Mouse (Mus musculus) heart, postnatal 25 days (tissue): ENCODE results near the gene Hcar1. TPM values are rescaled to one million over a fixed set of nuclear protein-coding genes. Genes with fewer than 3 reads are reported as not detected.
A peak's percentile ranks its signal among the peaks of the same experiment; 100 is the strongest.

Experiments used
- DNase-seq: peaks from one replicate; pipeline ENCODE4 v3.0.0; 2022; ENCODE audit warnings: low spot score
- intact Hi-C: fragments of 180-260 bp; cut with DNase I; formaldehyde crosslinking; loops from one replicate; pipeline ENCODE4 v1.15.1; 2025
- total RNA-seq, 2 experiments: library from RNA; stranded (reverse); gene quantifications; 2 replicates each; pipeline ENCODE4 v1.2.3; 2021

Gene Hcar1
- total RNA-seq, 2 experiments from 2014 or later = 0.49 to 0.81 TPM

DNA sequence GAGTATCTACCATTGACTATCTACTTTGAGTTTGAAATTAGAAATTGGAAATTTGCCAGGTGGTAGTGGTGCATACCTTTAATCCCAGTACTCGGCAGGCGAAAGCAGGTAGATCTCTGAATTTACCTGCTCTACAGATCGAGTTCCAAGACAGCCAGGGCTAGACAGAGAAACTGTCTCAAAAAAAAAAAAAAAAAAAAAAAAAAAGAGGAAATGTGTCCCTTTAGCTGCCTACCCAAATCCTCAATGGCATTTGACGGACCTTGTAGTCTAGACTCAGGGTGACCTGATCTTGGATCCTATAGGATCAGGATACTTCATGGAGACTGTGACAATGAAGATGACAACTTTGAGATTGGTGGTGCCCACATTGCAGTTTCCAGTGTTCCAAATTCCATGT, 13.4 kb downstream of the Hcar1 start:
- DNase-seq = no peak
- intact Hi-C loops = no loop called here

DNA sequence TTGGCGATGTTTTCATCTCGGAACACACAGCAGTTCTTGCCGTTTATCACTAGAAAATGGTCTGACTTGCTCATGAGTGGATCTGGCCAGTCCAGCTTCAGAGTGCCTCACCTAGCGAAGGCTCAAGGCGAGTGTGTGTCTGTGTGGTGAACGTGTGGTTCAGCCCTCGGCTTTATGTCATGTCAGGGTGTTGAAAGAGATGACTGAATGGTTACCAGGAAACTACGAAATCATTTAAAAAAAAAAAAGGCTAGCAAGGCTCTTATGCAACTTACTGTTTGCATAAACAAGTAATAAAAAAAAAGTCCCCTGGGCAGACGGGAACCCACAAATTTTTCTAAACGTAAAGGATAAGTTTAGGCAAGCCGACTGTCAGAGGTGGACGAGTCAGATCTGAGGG, 14.5 kb downstream of the Hcar1 start, which contains the start of gene Hcar2:
Gene Hcar2, minus strand, starts transcription at position 135 of the 400 bp plus-strand sequence.
- no peak for DNase-seq
- intact Hi-C loops = no loop called here

DNA sequence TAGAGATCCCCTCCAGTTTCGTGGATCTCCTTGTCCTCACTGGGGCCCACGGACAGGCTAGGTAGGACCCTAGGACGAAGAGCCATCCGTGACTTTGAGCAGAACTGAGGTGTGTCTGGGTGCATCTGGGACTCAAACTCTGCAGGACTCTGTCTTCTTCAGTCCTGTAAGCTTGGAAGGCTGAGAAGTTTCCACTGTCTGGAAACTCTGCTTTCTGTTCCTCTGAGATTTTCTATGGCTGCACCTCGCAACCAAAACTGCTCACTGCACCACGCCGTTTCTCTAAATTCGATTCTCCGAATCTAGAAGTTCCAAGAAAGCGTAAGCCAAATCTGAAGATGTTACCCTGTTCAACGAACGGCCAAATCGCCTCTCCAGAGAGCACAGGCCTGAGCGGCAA, 15.9 kb downstream of the Hcar1 start:
- DNase-seq = no peak
- intact Hi-C loops = no loop called here

DNA sequence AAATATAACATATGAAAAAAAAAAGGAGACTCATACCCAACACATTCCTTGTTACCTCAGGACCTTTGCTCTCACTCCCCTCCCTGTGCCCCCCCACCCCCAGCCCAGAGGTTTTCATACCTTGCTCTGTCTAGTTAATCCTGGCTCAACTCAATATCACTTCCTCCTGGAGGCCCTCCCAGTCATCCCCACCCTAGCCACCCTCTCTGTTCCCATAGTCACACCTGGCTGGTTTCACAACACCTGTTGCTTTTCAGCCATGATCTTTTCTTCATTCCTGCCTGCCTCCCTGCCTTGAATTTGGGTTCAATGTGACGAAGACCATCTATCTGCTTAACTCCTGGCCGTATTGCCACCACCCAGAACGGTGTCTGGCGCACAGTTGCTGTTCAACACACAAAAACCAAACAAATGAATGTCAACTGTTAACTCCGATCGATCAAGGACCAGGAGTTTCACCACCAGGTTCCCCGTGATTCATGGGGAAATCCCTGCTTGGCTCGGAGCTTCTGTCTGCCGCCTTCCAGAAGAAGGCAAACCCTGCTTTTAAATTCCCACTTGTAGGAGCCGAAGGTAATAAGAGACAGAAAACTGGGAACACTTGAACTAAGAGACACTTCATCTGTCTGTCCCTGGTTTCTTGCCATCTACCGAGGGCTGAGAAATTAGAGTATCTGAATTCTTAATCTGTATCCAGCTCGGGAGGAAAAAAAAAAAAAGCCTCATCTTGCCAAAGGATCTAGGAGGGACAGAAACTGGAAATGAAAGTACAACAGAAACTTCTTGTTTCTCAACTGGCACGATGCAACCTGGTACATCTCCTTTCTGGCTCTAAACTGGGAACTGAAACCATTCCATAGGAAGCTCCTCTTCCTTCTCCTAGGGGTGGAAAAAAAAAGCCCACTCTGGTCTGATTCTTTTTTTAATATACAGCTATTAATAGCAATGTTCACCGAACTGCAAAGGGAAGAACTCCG, 17.2 kb downstream of the Hcar1 start:
- intact Hi-C loops = no loop called here
- DNase-seq = no peak

DNA sequence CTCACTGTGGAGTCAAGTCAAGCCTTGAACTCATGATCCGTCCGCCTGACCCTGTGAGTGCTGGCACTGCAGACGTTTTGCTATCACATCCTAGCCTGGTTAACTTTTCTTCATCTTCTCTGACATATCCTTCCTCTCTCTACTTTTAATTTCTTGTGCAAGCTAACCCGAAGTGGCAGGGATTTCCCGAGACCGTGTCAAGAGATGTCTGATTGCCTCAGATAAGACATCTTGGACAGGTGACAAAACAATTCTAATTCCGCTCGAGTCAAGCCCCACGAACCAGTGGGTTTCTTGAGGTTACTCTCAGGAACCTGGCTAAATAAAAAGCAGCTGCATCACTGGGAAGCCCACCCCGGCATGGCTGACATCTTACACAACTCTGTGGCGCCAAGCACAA, 21.0 kb downstream of the Hcar1 start:
- intact Hi-C loops = no loop called here

DNA sequence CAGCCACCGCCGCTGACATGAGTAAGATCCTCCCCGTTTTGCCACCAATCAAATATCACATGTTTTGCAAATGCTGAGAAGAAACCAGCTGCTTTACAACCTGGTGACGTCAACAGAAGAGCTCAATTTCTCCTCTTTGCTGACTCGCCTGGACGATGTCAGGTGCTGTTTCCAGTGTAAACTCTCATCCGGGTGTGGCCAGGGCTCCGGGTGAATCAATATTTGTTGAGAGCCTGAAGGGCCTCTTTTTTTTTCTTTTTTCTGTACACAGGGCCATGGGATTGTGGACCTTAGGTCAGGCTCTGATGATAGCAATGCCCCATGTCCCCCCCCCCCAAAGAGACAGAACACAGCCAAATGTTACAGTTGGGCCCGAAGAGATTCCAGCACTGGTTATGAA, 25.3 kb downstream of the Hcar1 start:
- intact Hi-C loops = no loop called here
- DNase-seq = no peak

More for the DNA sequence above, 21.0 kb downstream of the Hcar1 start:
- no peak for DNase-seq

DNA sequence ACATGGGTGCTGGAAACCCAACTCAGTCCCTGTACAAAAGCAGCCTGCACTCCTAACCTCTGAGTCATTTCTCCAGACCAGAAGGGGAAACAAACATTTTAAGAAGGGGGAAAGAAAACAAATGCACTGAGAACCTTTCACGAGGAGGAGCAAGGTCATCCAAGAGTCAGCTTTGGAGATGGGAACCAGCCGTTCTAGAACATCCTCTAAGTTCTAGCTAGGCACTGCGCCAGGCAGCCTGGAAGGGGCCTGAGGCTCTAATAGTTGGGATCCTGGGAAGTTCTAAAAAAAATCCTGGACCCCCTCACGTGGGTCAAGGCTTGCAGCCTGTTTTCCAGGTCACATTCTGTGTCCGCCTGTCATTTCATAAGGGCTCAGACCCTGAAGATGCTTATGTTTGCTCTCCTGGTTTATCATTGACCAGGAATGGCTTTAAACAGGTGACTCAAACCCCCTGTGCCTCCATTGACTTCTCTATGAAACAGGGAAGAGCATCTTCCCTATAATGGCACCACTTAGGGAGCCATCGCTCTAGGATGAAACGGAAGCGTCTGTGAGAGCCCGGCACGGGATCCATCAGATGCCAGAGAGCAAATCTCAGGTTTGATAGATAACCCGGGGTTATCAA, 25.8 kb downstream of the Hcar1 start:
- DNase-seq = no peak
- intact Hi-C loops = no loop called here

DNA sequence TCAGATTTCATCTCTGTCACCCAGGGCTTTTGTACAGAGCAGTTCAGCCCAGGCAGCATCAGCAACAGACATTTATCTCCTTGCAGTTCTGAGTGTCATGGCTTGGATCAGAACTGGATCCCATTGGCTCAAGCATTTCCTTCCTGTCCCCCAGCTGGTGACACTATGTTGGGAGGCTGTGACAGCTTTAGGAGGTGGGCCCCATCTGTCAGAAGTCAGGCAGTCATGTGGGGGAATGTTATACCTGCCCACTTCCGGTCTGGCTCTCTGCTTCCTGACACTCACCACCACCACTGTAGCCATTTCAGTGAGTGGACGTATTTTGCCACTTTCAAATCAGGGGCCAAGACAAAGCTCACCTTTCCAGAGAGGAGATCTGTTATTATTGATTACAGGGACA, 28.4 kb downstream of the Hcar1 start:
- intact Hi-C loops = no loop called here
- no peak for DNase-seq

DNA sequence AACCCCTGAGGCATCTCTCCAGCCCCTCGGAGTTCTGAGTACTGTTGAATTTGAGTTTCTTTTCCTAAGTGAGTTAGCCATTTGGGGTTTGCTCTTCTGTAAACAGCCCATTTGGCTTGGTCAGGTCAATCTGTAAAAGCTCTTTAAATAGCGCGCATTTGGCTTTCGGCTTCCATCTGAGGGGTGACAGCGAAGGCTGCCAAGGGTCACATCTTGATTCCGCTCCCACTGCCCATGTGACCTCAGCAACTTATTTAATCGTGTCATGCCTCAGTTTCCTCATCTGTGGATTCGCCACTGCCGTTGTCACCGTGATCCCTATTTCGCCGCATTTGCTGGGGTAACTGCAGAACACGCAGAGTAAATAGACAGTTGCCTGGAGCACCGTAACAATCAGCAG, 35.5 kb downstream of the Hcar1 start:
- intact Hi-C loops = no loop called here

DNA sequence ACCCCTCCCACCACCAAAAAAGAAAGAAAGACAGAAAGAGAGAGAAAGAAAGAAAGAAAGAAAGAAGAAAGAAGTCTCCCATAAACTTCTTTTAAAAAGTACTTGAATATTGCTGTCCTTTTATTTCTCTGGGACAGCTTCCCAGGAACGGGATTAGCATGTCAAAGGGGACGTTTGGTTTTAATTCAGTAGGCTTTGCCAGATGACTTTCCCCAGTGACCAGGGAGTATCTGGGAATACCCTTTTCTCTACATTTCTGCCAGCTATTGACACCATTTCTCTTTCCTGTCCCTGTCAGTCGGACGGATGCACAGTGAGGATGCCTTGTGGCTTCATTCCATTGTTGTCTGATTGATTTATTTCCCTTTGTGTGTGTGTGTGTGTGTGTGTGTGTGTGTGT, 36.0 kb downstream of the Hcar1 start:
- intact Hi-C loops = no loop called here

More for the DNA sequence above, 35.5 kb downstream of the Hcar1 start:
- DNase-seq = no peak

DNA sequence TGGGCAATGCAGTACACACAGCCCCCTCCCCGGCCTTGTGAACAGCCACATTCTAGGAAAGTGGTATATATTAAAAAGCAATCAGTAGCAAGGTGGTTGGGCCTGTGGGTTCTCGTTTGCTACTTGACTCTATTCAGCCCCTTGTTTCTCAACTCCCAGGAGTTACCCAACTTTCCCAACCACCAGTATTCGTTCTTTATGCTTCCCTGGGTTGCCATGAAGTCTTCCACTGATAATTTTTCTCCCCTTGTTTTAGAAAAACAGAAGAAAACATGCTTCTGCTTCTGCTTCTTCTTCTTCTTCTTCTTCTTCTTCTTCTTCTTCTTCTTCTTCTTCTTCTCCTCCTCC, 36.9 kb downstream of the Hcar1 start:
- DNase-seq = no peak
- intact Hi-C loops = no loop called here

More for the DNA sequence above, 36.0 kb downstream of the Hcar1 start:
- DNase-seq = no peak

DNA sequence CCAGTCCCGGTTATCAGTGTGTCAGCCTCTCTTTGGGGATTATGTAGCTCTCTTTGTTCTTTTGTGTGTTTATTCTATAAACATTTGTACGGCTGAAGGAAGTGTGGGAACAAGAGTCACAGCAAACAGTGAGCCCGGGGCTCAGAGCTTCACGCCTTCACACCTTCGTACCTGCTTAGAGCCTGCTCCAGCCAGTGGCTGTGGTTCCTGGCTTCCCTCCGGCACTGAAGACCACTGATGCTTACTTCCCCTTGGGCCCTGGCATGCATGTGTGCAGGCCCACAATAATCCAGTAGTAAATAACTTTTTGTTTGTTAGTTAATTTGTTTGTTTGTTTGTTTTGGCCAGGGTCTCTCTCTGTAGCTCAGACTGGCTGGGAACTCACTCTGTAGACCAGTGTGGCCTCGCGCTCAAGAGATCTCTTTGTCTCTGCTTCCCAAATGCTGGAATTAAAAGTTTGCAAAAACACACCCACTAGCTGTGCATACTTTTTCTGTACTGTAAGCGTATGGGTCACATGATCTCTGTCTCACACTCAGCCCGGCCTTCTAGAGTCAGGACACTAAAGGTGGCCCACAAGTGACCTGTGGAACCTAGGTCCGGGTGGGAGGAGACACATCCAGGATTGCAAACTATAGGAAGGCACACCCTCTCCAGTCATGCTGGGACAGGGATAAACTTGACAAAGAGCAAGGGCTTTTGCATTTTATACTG, 37.4 kb downstream of the Hcar1 start:
- intact Hi-C loops = no loop called here

DNA sequence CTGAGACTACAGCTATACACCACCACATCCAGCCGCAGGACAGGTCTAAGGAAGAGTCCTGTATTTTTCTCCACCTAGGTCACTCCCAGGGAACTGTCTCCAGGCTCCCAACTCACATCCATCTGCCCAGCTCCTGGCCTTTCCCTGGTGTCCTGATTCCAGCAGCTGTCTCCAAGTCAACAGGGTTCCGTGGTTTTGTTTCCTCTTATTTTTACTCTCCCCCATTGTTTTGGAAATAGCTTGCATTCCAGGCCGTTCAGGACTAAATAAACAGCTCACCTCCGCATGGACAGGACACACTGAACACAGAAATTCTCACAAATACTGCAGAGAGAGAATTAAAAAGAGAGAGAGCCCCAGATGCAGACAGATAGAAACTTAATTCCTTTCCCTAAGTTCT, 42.4 kb downstream of the Hcar1 start:
- intact Hi-C loops = no loop called here
- no peak for DNase-seq

More for the DNA sequence above, 37.4 kb downstream of the Hcar1 start:
- no peak for DNase-seq

DNA sequence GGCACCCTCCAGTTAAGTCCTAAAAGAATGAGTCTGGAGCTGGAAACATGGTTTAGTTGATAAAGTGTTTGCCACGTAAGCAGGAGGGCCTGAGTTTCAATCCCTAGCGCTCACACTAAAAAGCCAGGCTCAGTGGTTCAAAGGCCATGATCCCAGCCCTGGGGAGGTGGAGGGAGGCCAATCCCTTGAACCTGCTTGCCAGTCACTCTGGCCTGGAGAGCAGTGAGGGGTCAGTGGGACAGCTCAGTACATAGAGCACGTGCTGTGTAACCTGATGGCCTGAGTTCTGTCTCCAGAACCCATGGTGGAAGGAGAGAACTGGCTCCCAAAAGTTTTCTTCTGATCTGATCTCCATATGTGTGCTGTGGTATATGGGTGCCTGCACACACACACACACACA, 45.0 kb downstream of the Hcar1 start:
- intact Hi-C loops = no loop called here
- DNase-seq = no peak

DNA sequence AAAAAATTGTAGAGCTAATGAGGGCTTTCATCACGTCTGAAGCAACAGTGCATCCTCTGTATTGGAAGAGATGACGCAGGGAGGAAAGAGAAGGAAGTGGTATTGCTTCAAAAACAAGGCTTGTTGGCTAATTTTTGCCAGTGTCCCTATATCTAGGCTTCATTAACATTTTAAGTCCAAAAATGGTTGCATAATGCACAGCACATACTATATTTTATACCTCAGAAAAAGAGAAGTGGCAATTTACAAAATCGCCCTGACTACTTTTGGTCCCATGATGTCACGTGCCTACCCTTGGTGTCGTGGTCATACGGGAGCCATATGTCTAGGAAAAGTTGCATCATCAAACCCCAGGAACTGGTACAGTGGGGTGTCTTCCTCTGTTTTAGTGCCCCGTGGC, 47.5 kb downstream of the Hcar1 start:
- no peak for DNase-seq
- intact Hi-C loops = no loop called here

DNA sequence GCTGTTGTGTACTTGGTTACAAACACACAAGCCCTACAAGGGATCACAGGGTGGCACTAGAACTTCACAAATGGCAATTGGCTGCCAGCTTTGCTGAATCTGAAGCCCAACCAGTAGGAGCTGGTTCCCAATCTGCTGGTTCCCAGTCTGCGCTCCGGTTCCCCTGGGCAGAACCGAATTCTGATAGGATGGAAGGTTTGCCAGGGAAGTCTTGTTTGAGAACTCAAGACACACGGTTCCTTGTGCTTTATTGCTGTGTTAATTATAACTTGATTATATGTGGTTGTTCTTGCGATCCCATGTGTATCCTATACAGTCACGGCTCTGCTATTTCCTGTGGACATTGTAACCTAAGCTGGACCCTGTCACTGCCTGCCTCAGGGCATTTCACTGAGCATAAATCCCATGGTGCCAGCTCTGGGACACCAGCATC, 52.1 kb downstream of the Hcar1 start:
- peak; percentile 17 for DNase-seq
- intact Hi-C loops = loop anchor here (5.0 kb wide), 1 partner anchor 80 kb away; the partner anchor contains the start of gene Denr

Other genes starting within 250 kb of the Hcar1 start
- 100 to 1,000 TPM; 135 to 152 TPM for gene Clip1, start 195.4 kb downstream of the Hcar1 start, total RNA-seq
- 10 to 100 TPM; 23.2 to 25.1 TPM for gene Zcchc8, start 158.9 kb downstream of the Hcar1 start, total RNA-seq
- gene Rsrc2, start 130.6 kb downstream of the Hcar1 start, total RNA-seq = 10 to 100 TPM; 45.9 to 47.3 TPM
- gene Kntc1, start 130.3 kb downstream of the Hcar1 start, total RNA-seq = under 1 TPM; 0.56 to 0.86 TPM
- under 1 TPM; 0.13 to 0.25 TPM for gene Hcar2, start 14.5 kb downstream of the Hcar1 start, total RNA-seq
- gene Denr, start 27.2 kb upstream of the Hcar1 start, total RNA-seq = 10 to 100 TPM; 48.0 to 48.9 TPM
- under 1 TPM in 1 of 2 experiments, not detected in 1; 0.50 TPM for gene Gm43518, start 47.4 kb upstream of the Hcar1 start, total RNA-seq
- gene Ccdc62, start 50.7 kb upstream of the Hcar1 start, total RNA-seq = 1 to 10 TPM; 1.3 to 2.1 TPM
- gene Hip1r, start 93.6 kb upstream of the Hcar1 start, total RNA-seq = 10 to 100 TPM; 13.4 to 19.0 TPM
- 10 to 100 TPM; 18.2 to 18.6 TPM for gene Vps37b, start 152.2 kb upstream of the Hcar1 start, total RNA-seq
- gene Abcb9, start 215.8 kb upstream of the Hcar1 start, total RNA-seq = 1 to 10 TPM; 8.0 to 9.0 TPM
- gene Ogfod2, start 232.3 kb upstream of the Hcar1 start, total RNA-seq = 10 to 100 TPM; 12.5 to 13.9 TPM
- gene Arl6ip4, start 236.1 kb upstream of the Hcar1 start, total RNA-seq = 10 to 100 TPM; 36.2 to 43.0 TPM